Mouse (Mus musculus): ENCODE measurements around the gene Knop1. TPM values are rescaled to one million over a fixed set of nuclear protein-coding genes. Genes with fewer than 3 reads are reported as not detected.

Knop1 gene
- polyA plus RNA-seq, 1 experiment from 2014 or later: 36.5 TPM

DNA sequence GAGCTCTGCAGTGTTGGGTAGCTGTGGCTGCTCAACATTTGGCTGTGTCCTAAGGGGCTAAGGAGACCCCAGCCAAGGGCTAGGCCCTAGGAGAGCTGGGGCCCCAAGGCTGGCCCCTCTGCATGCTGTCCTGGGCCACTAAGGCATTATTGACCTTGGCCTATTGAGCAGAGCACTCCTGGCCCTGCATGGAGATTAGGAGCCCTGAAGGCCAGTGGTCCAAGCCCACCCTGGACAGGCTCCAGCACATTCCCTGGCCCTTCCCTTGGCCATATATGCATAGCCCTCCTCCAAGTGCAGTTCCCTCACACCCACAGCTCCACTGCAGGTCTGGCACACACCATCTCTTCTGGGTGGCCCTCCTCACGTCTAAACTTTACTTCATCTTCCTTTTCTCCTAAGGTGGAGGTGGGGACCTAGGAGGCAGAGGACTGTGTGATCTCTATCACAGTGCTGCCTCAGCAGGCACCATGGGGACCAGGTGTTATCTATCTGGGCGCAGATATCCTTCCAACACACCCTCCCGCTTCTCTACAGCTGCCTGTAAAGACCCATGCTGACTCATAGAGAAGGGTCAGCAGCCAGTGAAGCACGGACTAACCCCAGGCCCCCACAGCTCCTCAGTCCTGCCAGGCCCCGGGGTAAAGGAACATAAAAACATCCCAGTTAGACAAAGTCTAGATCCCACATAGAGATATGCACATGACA lies 6.4 kb downstream of the Knop1 start:
- in situ Hi-C loops (cut with MboI; ENCODE audit: low pct_unique_long_range_greater_than_20kb): loop anchor here (5.0 to 10.0 kb wide), 2 partner anchors 83 to 145 kb away; partner anchors contain the start of gene Gprc5b
- TF ChIP-seq CTCF (IDR thresholded peaks at IDR 0.05): no peak
- ATAC-seq: no peak
- no peaks in the 10 kb centered on the region for H3K27me3 ChIP-seq
- ChIA-PET POLR2A (interaction anchor here (0.9 to 2.2 kb wide), 3 partner anchors 8 to 13 kb away, joined by 3 to 8 read pairs (median 3); no protein-coding TSS in a partner anchor), CTCF (interaction anchor here (0.9 to 1.4 kb wide), 4 partner anchors 9 to 147 kb away, joined by 3 read pairs; no protein-coding TSS in a partner anchor)
- no peak for DNase-seq (ENCODE audit: low read depth, low spot score)

DNA sequence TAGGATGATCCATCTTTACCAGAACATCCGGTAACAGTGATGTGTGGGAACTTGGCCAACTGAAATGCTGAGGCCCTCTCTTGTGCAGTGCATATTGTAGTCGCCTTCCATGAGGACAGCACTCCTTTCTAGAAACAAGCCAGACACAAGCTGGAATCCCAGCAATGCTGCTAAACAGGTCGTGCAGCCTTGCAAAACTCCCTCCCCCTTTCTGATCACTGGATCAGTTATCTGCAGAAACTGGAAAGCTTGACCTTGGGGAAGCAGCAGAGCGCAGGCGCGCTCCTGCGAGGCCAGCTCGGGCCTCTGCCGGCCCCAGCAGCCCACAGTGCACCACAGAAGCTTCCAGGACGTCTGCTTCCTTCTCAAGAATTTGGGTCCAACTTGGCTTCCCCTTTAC lies 7.3 kb downstream of the Knop1 start:
- ChIA-PET POLR2A (interaction anchor here (0.9 to 1.0 kb wide), 2 partner anchors 9 to 12 kb away, joined by 3 read pairs; no protein-coding TSS in a partner anchor), CTCF (interaction anchor here (1.3 to 1.4 kb wide), 2 partner anchors 13 to 22 kb away, joined by 3 read pairs; no protein-coding TSS in a partner anchor)
- H3K27me3 ChIP-seq: no peaks in the 10 kb centered on the region
- DNase-seq (ENCODE audit: low read depth, low spot score) (no peak), ATAC-seq (no peak)
- in situ Hi-C loops (cut with MboI; ENCODE audit: low pct_unique_long_range_greater_than_20kb): no loop called here
- no peak for TF ChIP-seq CTCF (IDR thresholded peaks at IDR 0.05)

DNA sequence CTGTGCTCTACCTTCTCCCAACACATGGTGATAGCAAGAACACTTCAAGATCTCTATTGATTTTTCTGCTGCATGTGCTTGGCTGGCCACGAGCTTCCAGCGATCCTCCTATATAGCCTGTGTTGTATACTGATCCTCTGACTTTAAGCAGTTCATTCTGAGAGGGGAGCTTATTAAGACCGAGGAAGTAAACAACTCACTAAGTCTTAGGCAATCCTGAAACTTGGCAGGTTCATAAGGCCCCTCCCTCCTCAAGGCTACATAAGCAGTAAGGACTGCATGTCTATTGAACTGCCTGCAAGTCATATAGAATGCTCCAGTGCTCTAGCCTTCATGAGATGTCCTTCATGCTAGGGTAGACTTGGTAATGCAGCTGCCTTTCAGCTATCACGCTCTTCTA lies 9.7 kb downstream of the Knop1 start:
- in situ Hi-C loops (cut with MboI; ENCODE audit: low pct_unique_long_range_greater_than_20kb): no loop called here
- DNase-seq (ENCODE audit: low read depth, low spot score) (no peak), ATAC-seq (no peak)
- ChIA-PET POLR2A (interaction anchor here (1.6 kb wide), 1 partner anchor 9 kb away, joined by 5 read pairs; the partner anchor contains the start of gene Iqck), CTCF (interaction anchor here (0.9 to 1.3 kb wide), 3 partner anchors 14 to 81 kb away, joined by 3 to 4 read pairs (median 3); no protein-coding TSS in a partner anchor)
- H3K27me3 ChIP-seq: no peaks in the 10 kb centered on the region
- TF ChIP-seq CTCF (IDR thresholded peaks at IDR 0.05): no peak

DNA sequence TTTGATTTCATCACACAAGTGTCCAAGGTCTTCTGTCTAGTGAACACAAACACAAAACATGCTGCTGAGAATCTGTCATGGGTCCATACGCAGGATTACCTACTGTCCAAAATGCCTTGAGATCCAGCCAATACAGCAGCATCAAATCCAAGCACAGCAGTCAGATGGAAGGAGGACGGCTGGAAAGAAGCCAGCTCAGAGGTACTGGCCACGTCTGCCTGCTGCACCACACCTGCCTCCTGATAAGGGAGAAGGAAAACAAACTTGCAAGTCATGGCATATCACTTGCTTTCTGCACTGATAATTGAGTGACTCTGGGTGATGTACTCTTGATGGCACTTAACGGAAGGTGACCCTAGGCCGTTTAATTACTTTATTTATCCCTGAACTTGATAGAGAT lies 10.9 kb downstream of the Knop1 start:
- no peak for TF ChIP-seq CTCF (IDR thresholded peaks at IDR 0.05)
- CTCF ChIA-PET: no interaction called here
- POLR2A ChIA-PET: interaction anchor here (1.6 kb wide), 1 partner anchor 10 kb away, joined by 5 read pairs; the partner anchor contains the start of gene Iqck
- no peak for ATAC-seq
- no peaks in the 10 kb centered on the region for H3K27me3 ChIP-seq
- no peak for DNase-seq (ENCODE audit: low read depth, low spot score)
- in situ Hi-C loops (cut with MboI; ENCODE audit: low pct_unique_long_range_greater_than_20kb): no loop called here

DNA sequence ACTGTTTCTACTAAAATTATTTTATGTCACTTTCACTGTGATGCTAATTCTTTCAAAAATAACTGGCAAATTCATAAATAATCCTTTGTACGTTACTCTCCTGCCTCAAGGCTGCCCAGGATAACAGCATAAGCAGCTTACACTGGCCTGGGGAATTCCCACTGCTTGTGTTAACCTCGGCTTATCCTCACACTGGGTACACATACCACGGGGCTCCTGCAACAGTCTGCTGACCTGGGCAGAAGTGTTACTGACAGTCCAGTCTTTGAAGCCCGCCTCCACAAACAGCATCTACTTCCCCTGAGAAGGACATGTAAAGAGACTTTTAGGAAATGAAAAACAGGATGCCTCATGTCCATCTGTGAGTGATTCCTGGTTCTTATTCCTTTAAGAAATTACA lies 13.1 kb downstream of the Knop1 start:
- no peaks in the 10 kb centered on the region for H3K27me3 ChIP-seq
- ChIA-PET POLR2A (interaction anchor here (3.0 kb wide), 1 partner anchor 8 kb away, joined by 8 read pairs; no protein-coding TSS in a partner anchor), CTCF (no interaction called here)
- in situ Hi-C loops (cut with MboI; ENCODE audit: low pct_unique_long_range_greater_than_20kb): no loop called here
- ATAC-seq (no peak), DNase-seq (ENCODE audit: low read depth, low spot score) (no peak)
- TF ChIP-seq CTCF (IDR thresholded peaks at IDR 0.05): no peak

DNA sequence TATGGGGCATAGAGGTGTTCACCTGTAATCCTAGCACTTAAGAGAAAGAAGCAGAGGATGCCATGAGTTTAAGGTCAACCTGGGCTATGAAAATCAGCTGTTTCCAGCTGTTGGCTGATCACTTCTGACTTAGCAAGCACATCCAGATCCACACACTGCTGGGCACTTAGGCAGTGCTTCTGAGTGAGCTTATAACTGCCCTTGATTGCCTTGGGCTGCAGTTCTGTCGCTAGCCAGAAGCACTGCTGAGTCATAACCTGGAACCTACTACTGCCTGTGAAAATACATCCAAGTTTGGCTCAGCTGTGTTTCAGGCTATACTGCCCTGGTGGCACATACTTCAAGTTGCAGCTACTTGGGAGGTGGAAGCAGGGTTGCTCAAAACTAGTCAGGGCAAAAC lies 14.3 kb downstream of the Knop1 start:
- ATAC-seq: peak; percentile 61
- no peak for TF ChIP-seq CTCF (IDR thresholded peaks at IDR 0.05)
- POLR2A ChIA-PET: interaction anchor here (1.6 to 3.0 kb wide), 2 partner anchors 9 kb away, joined by 3 to 8 read pairs; no protein-coding TSS in a partner anchor
- in situ Hi-C loops (cut with MboI; ENCODE audit: low pct_unique_long_range_greater_than_20kb): no loop called here
- DNase-seq (ENCODE audit: low read depth, low spot score): no peak
- no peaks in the 10 kb centered on the region for H3K27me3 ChIP-seq
- CTCF ChIA-PET: interaction anchor here (2.6 to 3.5 kb wide), 2 partner anchors 10 to 155 kb away, joined by 9 to 10 read pairs; no protein-coding TSS in a partner anchor

DNA sequence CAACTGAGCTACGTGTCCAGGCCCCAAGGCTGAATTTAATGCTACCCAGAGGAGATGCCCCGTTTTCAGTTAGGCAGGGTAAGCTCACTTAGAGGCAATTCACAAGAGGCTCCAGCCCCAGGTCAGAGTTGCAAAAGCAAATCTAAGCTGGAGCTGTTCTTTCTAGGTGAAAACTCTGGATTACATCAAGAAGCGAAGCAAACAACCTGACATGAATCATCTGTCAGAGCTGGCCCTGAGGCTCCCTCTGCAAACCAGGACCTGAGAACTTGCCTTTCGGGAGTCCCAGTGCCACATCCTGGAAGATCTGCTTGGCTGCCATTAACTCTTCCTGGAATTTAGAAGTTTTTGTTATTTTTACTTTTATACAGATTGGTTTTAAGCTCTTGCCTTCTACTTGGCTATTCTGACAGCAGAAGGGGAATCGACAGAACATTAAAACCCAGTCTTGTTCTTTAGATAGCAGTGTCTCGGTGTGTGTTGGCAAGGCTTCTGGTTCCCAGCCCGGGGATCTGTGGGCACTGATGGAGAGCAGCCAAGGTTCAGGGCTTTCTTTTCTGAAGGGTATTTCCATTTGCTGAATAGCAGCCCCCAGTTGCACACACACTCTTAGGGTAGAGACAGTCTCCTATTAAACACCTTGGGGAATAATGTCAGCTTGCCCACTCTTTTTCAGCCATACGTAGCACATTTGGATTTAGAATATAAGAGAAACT lies 14.9 kb downstream of the Knop1 start:
- DNase-seq (ENCODE audit: low read depth, low spot score) (no peak), ATAC-seq (peak; percentile 48)
- CTCF ChIA-PET: interaction anchor here (0.9 to 3.5 kb wide), 3 partner anchors 9 to 155 kb away, joined by 3 to 10 read pairs (median 9); no protein-coding TSS in a partner anchor

DNA sequence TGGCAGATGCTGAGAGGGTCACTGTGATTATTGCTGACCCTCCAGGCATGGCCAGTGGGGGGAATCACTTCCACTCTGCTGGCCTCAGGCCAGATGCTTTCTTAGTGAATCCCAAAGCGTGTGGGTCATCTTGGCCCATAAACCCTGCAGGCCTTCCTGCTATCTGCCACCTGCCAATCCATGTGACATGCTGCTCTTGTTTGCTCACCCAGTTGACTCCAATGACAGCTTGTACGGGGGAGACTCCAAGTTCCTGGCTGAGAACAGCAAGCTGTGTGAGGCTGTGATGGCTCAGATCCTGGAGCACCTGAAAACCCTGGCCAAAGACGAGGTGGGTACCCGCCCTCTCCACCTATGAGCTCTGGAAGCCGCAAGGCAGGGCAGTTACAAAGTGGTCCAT lies 18.2 kb downstream of the Knop1 start:
- in situ Hi-C loops (cut with MboI; ENCODE audit: low pct_unique_long_range_greater_than_20kb): no loop called here
- CTCF ChIA-PET: no interaction called here
- no peaks in the 10 kb centered on the region for H3K27me3 ChIP-seq
- TF ChIP-seq CTCF (IDR thresholded peaks at IDR 0.05): no peak
- POLR2A ChIA-PET: no interaction called here
- ATAC-seq (no peak), DNase-seq (ENCODE audit: low read depth, low spot score) (no peak)

More for the DNA sequence above, 14.9 kb downstream of the Knop1 start:
- TF ChIP-seq CTCF (IDR thresholded peaks at IDR 0.05): no peak
- H3K27me3 ChIP-seq: no peaks in the 10 kb centered on the region
- in situ Hi-C loops (cut with MboI; ENCODE audit: low pct_unique_long_range_greater_than_20kb): no loop called here
- POLR2A ChIA-PET: interaction anchor here (1.6 to 3.0 kb wide), 3 partner anchors 8 to 152 kb away, joined by 3 to 8 read pairs (median 4); no protein-coding TSS in a partner anchor

DNA sequence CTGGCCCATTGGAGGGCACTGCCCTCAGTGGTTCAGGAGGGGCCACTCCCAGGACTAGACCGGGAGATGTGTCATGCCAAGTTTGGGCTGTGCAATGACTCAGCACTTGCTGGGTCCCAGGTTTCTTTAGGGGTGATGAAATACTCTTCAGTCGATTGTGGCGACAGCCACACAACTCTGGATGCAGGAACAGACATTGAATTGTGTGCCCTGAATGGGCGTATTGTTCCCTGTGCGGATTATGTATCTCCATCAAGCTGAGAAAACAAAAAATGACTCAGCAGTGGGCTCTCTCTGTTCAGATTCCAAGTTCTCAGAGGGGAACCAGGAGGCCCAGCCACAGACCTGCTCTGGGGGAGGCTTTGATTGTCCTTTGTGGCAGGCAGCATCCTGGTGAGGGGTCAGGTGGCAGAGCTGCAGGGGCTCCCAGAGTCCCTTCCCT lies 28.1 kb downstream of the Knop1 start:
- TF ChIP-seq CTCF (IDR thresholded peaks at IDR 0.05): no peak
- POLR2A ChIA-PET: interaction anchor here (0.7 kb wide), 1 partner anchor 634 kb away, joined by 3 read pairs; no protein-coding TSS in a partner anchor
- ATAC-seq (peak; percentile 78), DNase-seq (ENCODE audit: low read depth, low spot score) (peak; percentile 48)
- no peaks in the 10 kb centered on the region for H3K27me3 ChIP-seq
- CTCF ChIA-PET: no interaction called here
- in situ Hi-C loops (cut with MboI; ENCODE audit: low pct_unique_long_range_greater_than_20kb): no loop called here

DNA sequence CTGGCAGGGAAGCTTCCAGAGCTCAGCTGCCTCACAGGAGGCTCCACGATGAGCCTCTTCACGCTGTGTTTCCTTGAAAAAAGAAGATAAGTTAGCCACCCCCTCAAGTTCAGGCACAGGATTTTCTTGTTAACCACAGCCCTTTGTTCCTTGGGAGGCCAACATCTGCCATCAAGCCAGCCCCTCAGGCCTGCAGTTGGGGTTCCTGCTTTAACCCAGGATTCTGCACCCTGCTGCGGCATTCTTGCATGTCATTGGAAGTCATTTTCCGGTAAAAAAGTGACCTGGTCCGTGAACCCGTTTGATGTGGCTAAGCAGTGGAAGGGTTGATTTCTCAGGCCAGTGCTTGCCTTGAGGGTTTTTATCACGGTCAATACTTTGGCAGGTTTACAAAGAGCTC lies 31.6 kb downstream of the Knop1 start:
- H3K27me3 ChIP-seq: no peaks in the 10 kb centered on the region
- no peak for TF ChIP-seq CTCF (IDR thresholded peaks at IDR 0.05)
- POLR2A ChIA-PET: interaction anchor here (0.6 to 1.5 kb wide), 2 partner anchors 64 to 168 kb away, joined by 3 to 5 read pairs; no protein-coding TSS in a partner anchor
- in situ Hi-C loops (cut with MboI; ENCODE audit: low pct_unique_long_range_greater_than_20kb): no loop called here
- DNase-seq (ENCODE audit: low read depth, low spot score): no peak
- CTCF ChIA-PET: interaction anchor here (1.5 kb wide), 1 partner anchor 10 kb away, joined by 4 read pairs; no protein-coding TSS in a partner anchor
- no peak for ATAC-seq
